Mouse (Mus musculus) embryonic facial prominence, embryonic 14.5 days (tissue): ENCODE measurements at regions not wholly inside any gene's neighbourhood (a gene's known extent, or its start where the extent isn't known, plus 50 kb on each side); places are given as distances from the start of the nearest gene placed in this dataset.

ENCODE experiments used
- ATAC-seq: fragments of 200-750 bp; cut with Nextera tagmentation; 2 replicates; pipeline ENCODE4 v1.8.0; 2017; ENCODE audit warnings: low read depth, moderate number of reproducible peaks, moderate TSS enrichment
- DNase-seq: peaks from one replicate; pipeline ENCODE4 v3.0.0-alpha.2; 2015; ENCODE audit warnings: low spot score
- H3K27ac ChIP-seq: fragments of 300-500 bp; sonication (generic); replicated peaks from 2 replicates; pipeline ENCODE4 v1.5.1; 2014; ENCODE audit warnings: low read depth, mild to moderate bottlenecking, low read length, moderate library complexity
- H3K27me3 ChIP-seq: fragments of 300-500 bp; sonication (generic); replicated peaks from 2 replicates; pipeline ENCODE4 v1.6.1; 2014; ENCODE audit warnings: low read length; ENCODE audit not compliant: control insufficient read depth, insufficient read depth
- H3K36me3 ChIP-seq: fragments of 300-500 bp; sonication (generic); 2 replicates; pipeline ENCODE4 v1.6.1; 2014; ENCODE audit warnings: low read length, mixed read lengths; ENCODE audit not compliant: control insufficient read depth, insufficient read depth
- H3K4me1 ChIP-seq: fragments of 300-500 bp; sonication (generic); 2 replicates; pipeline ENCODE4 v1.6.1; 2014; ENCODE audit warnings: antibody characterized with exemption, low read length; ENCODE audit not compliant: control insufficient read depth, insufficient read depth
- H3K4me2 ChIP-seq: fragments of 300-500 bp; sonication (generic); 2 replicates; pipeline ENCODE4 v1.6.1; 2014; ENCODE audit warnings: low read depth, mild to moderate bottlenecking, low read length, moderate library complexity, mixed read lengths
- H3K4me3 ChIP-seq: fragments of 300-500 bp; sonication (generic); 2 replicates; pipeline ENCODE4 v1.5.1; 2014; ENCODE audit warnings: low read depth, mild to moderate bottlenecking, low read length
- H3K9ac ChIP-seq: fragments of 300-500 bp; sonication (generic); 2 replicates; pipeline ENCODE4 v1.6.1; 2014; ENCODE audit warnings: low read depth, mild to moderate bottlenecking, low read length, moderate library complexity, mixed read lengths
- H3K9me3 ChIP-seq: fragments of 300-500 bp; sonication (generic); 2 replicates; pipeline ENCODE4 v1.6.1; 2016; ENCODE audit warnings: low read length; ENCODE audit not compliant: control insufficient read depth
- WGBS: fragments of 180-500 bp; shearing (Covaris S2); extraction: QIAGEN DNeasy Blood & Tissue Kit; methylation state at CpG from one replicate; pipeline ENCODE4 v1.1.7; 2014; 5-methylcytosine and 5-hydroxymethylcytosine counted together

- Histone ChIP-seq H3K4me2 (no peak overlapping the region), H3K9me3 (no peaks in the 10 kb centered on the region), H3K27me3 (no peaks in the 10 kb centered on the region), H3K4me3 (no peak overlapping the region), H3K27ac (no peak overlapping the region), H3K4me1 (peaks cover 7% of the 10 kb centered on the region; the same call in 1 of the 2 replicates), H3K9ac (no peak overlapping the region), H3K36me3 (no peaks in the 10 kb centered on the region)
- DNase-seq (no peak), ATAC-seq (no peak)
- 55% methylated on average over 5 of the region's 5 CpGs for WGBS
These were observed 54.6 kb downstream of the Gm11733 start for GRCm38 (mm10) chr11:117538732-117539131.

GRCm38 (mm10) chr11:117540609-117541008 is 56.4 kb downstream of the Gm11733 start:
- peaks cover 7% of the 10 kb centered on the region; the same call in 1 of the 2 replicates for H3K4me1 ChIP-seq
- 31% methylated on average over 5 of the region's 5 CpGs for WGBS
- ATAC-seq = no peak
- H3K36me3 ChIP-seq = no peaks in the 10 kb centered on the region
- H3K4me2 ChIP-seq = no peak overlapping the region
- no peaks in the 10 kb centered on the region for H3K27me3 ChIP-seq
- no peak overlapping the region for H3K27ac ChIP-seq
- H3K9me3 ChIP-seq = no peaks in the 10 kb centered on the region
- H3K4me3 ChIP-seq = no peak overlapping the region
- H3K9ac ChIP-seq = no peak overlapping the region
- no peak for DNase-seq

GRCm38 (mm10) chr11:117541205-117541884 is 57.2 kb downstream of the Gm11733 start:
- Histone ChIP-seq H3K9ac (no peak overlapping the region), H3K4me3 (no peak overlapping the region), H3K9me3 (no peaks in the 10 kb centered on the region), H3K36me3 (no peaks in the 10 kb centered on the region), H3K27ac (no peak overlapping the region), H3K4me2 (no peak overlapping the region), H3K27me3 (no peaks in the 10 kb centered on the region), H3K4me1 (peaks cover 7% of the 10 kb centered on the region; the same call in 1 of the 2 replicates)
- DNase-seq (peak; percentile 72), ATAC-seq (peak; percentile 50; the same call in 1 of the 2 replicates)
- WGBS = 8% methylated on average over 6 of the region's 6 CpGs

GRCm38 (mm10) chr11:117543191-117543590 is 59.0 kb downstream of the Gm11733 start:
- H3K4me1 ChIP-seq = peaks cover 4% of the 10 kb centered on the region; the same call in 1 of the 2 replicates
- ATAC-seq (no peak), DNase-seq (no peak)
- no peak overlapping the region for H3K9ac ChIP-seq
- no peak overlapping the region for H3K4me2 ChIP-seq
- H3K27me3 ChIP-seq = no peaks in the 10 kb centered on the region
- H3K9me3 ChIP-seq = no peaks in the 10 kb centered on the region
- no peak overlapping the region for H3K27ac ChIP-seq
- WGBS = 27% methylated on average over 6 of the region's 6 CpGs
- no peaks in the 10 kb centered on the region for H3K36me3 ChIP-seq
- no peak overlapping the region for H3K4me3 ChIP-seq

- Histone ChIP-seq H3K27me3 (no peaks in the 10 kb centered on the region), H3K36me3 (no peaks in the 10 kb centered on the region), H3K9ac (no peak overlapping the region), H3K27ac (no peak overlapping the region), H3K4me3 (no peak overlapping the region), H3K4me1 (peaks cover 4% of the 10 kb centered on the region; the same call in 1 of the 2 replicates), H3K9me3 (no peaks in the 10 kb centered on the region), H3K4me2 (no peak overlapping the region)
- WGBS = 33% methylated on average over 6 of the region's 6 CpGs
- no peak for ATAC-seq
- no peak for DNase-seq
These were observed 60.3 kb downstream of the Gm11733 start for GRCm38 (mm10) chr11:117544507-117544906.

- ATAC-seq (no peak), DNase-seq (no peak)
- Histone ChIP-seq H3K36me3 (no peaks in the 10 kb centered on the region), H3K9me3 (no peaks in the 10 kb centered on the region), H3K4me3 (no peak overlapping the region), H3K27ac (no peak overlapping the region), H3K4me2 (no peak overlapping the region), H3K27me3 (no peaks in the 10 kb centered on the region), H3K4me1 (peaks cover 4% of the 10 kb centered on the region; the same call in 1 of the 2 replicates), H3K9ac (no peak overlapping the region)
- 49% methylated on average over 3 of the region's 3 CpGs for WGBS
These were observed 60.8 kb downstream of the Gm11733 start for GRCm38 (mm10) chr11:117544926-117545325.

GRCm38 (mm10) chr11:117551926-117552325 is 67.8 kb downstream of the Gm11733 start:
- Histone ChIP-seq H3K9me3 (no peaks in the 10 kb centered on the region), H3K27ac (no peak overlapping the region), H3K4me1 (no peaks in the 10 kb centered on the region), H3K4me3 (no peak overlapping the region), H3K4me2 (no peak overlapping the region), H3K27me3 (no peaks in the 10 kb centered on the region), H3K9ac (no peak overlapping the region), H3K36me3 (no peaks in the 10 kb centered on the region)
- WGBS = 98% methylated on average over 5 of the region's 5 CpGs
- ATAC-seq (no peak), DNase-seq (no peak)

GRCm38 (mm10) chr11:117552430-117552969 is 68.3 kb downstream of the Gm11733 start:
- H3K4me2 ChIP-seq = no peak overlapping the region
- WGBS = 90% methylated on average over 8 of the region's 8 CpGs
- DNase-seq = no peak

GRCm38 (mm10) chr11:117554111-117554510 is 69.9 kb downstream of the Gm11733 start:
- 56% methylated on average over 10 of the region's 10 CpGs for WGBS
- Histone ChIP-seq H3K4me1 (no peaks in the 10 kb centered on the region), H3K4me2 (no peak overlapping the region), H3K9me3 (no peaks in the 10 kb centered on the region), H3K4me3 (no peak overlapping the region), H3K9ac (no peak overlapping the region), H3K27ac (no peak overlapping the region), H3K27me3 (no peaks in the 10 kb centered on the region), H3K36me3 (no peaks in the 10 kb centered on the region)
- DNase-seq = no peak
- no peak for ATAC-seq

More at GRCm38 (mm10) chr11:117552430-117552969, 68.3 kb downstream of the Gm11733 start:
- no peak for ATAC-seq
- H3K27ac ChIP-seq = no peak overlapping the region
- no peak overlapping the region for H3K4me3 ChIP-seq
- H3K9me3 ChIP-seq = no peaks in the 10 kb centered on the region
- no peak overlapping the region for H3K9ac ChIP-seq
- no peaks in the 10 kb centered on the region for H3K36me3 ChIP-seq
- H3K4me1 ChIP-seq = no peaks in the 10 kb centered on the region
- H3K27me3 ChIP-seq = no peaks in the 10 kb centered on the region
